Mouse (Mus musculus) small intestine, adult 2 months (tissue): ENCODE measurements around the gene Fxyd5.

Experiments used
- CTCF ChIP-seq: fragments of 200-500 bp; IDR thresholded peaks from 2 replicates; pipeline ENCODE4 v1.5.1; 2012; ENCODE audit warnings: low read depth, mild to moderate bottlenecking, control low read depth, inconsistent platforms, low read length, moderate library complexity, mixed read lengths; ENCODE audit not compliant: insufficient replicate concordance, insufficient read length; ENCODE audit errors: extremely low read depth
- POLR2A ChIP-seq: fragments of 200-500 bp; IDR thresholded peaks from 2 replicates; pipeline ENCODE4 v1.6.1; 2012; ENCODE audit warnings: low read depth, mild to moderate bottlenecking, control low read depth, inconsistent platforms, low read length, moderate library complexity

- TF ChIP-seq CTCF: no peak
- TF ChIP-seq POLR2A: no peak
Observed at GRCm38 (mm10) chr7:31055354-31055824, 13.1 kb upstream of the Fxyd5 start.
